Mouse (Mus musculus): ENCODE results near the gene Ccdc150.

DNA sequence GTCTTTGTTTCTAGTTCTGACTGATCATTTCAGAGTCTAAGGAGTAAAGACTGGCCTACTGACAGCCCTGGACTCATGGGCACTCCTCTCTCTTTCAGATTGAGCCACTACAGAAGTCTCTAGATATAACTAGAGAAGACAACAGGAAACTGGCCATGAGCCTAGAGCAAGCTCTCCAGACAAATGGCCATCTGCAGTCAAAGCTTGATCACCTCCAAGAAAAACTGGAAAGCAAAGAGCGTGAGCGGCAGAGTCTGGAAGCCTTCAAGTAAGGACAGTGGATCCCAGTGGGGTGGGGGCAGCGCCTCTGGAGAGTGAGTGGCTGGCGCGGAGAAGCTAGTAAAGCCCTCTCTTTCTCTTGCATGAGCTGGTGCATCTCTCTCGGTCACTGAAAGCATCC, 106.1 kb downstream of the Ccdc150 start:
- TF ChIP-seq CTCF (IDR thresholded peaks at IDR 0.05; ENCODE audit: low read depth, low read length) (no peak), POLR2A (IDR thresholded peaks at IDR 0.05; ENCODE audit: borderline replicate concordance, low read depth, low read length) (no peak)

Measured in bone marrow macrophage, adult 2 months (primary cell).